ENCODE assay signal across 7 mouse cellular contexts in the genomic region with DNA sequence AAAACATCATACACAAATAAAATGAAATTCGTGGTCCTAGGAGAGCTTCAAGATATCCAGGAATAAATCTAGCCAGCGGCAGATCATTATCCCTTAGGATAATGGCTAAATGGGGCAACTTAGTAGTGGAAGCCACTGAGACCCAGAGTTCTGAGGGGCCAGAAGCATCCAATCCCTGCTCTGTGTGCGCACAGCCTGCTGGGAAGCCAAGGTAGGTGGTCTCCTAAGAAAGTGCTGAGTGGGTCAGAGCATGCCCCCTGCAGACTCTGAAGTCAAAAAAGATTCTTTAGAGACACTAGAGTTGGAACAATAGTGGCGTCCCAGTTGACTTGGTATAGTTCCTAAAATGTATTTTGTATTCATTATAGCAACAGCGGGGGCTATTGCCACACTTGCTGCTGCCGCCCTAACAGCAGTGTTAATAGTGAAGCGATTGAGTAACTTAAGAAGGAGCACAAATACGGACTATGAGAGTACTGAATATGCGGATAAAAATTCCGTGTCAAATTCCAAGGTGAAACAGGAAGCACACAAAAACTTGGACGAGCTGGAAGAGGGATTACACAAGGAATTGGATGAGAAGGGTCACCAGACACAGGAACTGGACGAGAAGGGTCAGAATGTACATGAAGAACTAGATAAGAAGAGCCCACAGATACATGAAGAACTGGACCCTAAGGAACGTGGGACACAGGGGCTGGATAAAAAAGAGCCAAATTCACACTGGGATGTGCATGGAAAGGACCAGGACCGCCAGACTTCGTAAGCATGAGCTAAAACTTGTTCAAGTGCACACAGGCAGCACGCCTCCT. TPM values are rescaled to one million over a fixed set of nuclear protein-coding genes. Genes with fewer than 3 reads are reported as not detected.
A peak's percentile ranks its signal among the peaks of the same experiment; 100 is the strongest.
DNase-seq lines count a peak whose midpoint lies in the region; ATAC-seq and TF ChIP-seq lines count a peak whose summit lies in the region.

A gene (plus strand): TSS at position 472 of the 812 bp plus-strand sequence.

- H3K79me2 ChIP-seq in C2C12 (ENCODE audit: control insufficient read depth, insufficient read depth): peaks cover 39% of the 10 kb centered on the region

- H3K4me3 ChIP-seq in C2C12 (ENCODE audit: insufficient read depth, poor library complexity, severe bottlenecking): peak within 1 kb of the TSS; percentile 84
- H3K4me3 ChIP-seq in E14TG2a.4 (replicated peaks; ENCODE audit: low read length): peak within 1 kb of the TSS; percentile 86
- peak within 1 kb of the TSS; percentile 86 for H3K4me3 ChIP-seq in heart, postnatal 0 days (ENCODE audit: low read depth, low read length)
- peak within 1 kb of the TSS; percentile 82 for H3K4me3 ChIP-seq in midbrain, embryonic 13.5 days (replicated peaks)

- no peak for ATAC-seq in heart, postnatal 0 days (ENCODE audit: insufficient read depth, low read depth)
- ATAC-seq in midbrain, embryonic 13.5 days: no peak

- peak; percentile 32 for DNase-seq in embryo, embryonic 11 days
- DNase-seq in heart, postnatal 0 days (ENCODE audit: low spot score): no peak
- no peak for DNase-seq in left cerebral cortex, postnatal 4 days
- DNase-seq in right cerebral cortex, postnatal 14 days: no peak

- H3K27ac ChIP-seq in heart, postnatal 0 days (ENCODE audit: low read depth): peak within 1 kb of the TSS; percentile 75
- H3K27ac ChIP-seq in midbrain, embryonic 13.5 days: peak within 1 kb of the TSS; percentile 93

- TF ChIP-seq CTCF in C2C12 (IDR thresholded peaks at IDR 0.05; ENCODE audit: control insufficient read depth, insufficient read depth, insufficient read length) (no peak), E14TG2a.4 (conservative IDR thresholded peaks at IDR 0.05; ENCODE audit: low read length) (no peak)
- no peak for TF ChIP-seq CTCF in heart, postnatal 0 days (IDR thresholded peaks at IDR 0.05; ENCODE audit: low read depth)

- peaks cover 7% of the 10 kb centered on the region; the same call in 1 of the 2 replicates for H3K9me3 ChIP-seq in E14TG2a.4 (ENCODE audit: low read length)
- no peaks in the 10 kb centered on the region for H3K9me3 ChIP-seq in heart, postnatal 0 days (replicated peaks; ENCODE audit: control insufficient read depth, low read length)
- H3K9me3 ChIP-seq in midbrain, embryonic 13.5 days: no peaks in the 10 kb centered on the region

- H3K4me1 ChIP-seq in E14TG2a.4 (replicated peaks; ENCODE audit: low read depth, low read length): peaks cover 17% of the 10 kb centered on the region
- peaks cover 14% of the 10 kb centered on the region for H3K4me1 ChIP-seq in heart, postnatal 0 days (ENCODE audit: control insufficient read depth, insufficient read depth)
- H3K4me1 ChIP-seq in midbrain, embryonic 13.5 days (replicated peaks): peaks cover 19% of the 10 kb centered on the region

- H3ac ChIP-seq in C2C12 (ENCODE audit: control insufficient read depth, insufficient read length, low read depth): peak within 1 kb of the TSS; percentile 93

- intact Hi-C loops in left cerebral cortex, postnatal 4 days (cut with DNase I): no loop called here

- no peak for TF ChIP-seq EP300 in heart, postnatal 0 days (IDR thresholded peaks at IDR 0.05; ENCODE audit: low read depth)

- H3K27me3 ChIP-seq in C2C12 (ENCODE audit: control insufficient read depth, insufficient read depth, insufficient read length) (no peaks in the 10 kb centered on the region), E14TG2a.4 (ENCODE audit: insufficient read depth, low read length) (peaks cover 42% of the 10 kb centered on the region)
- no peaks in the 10 kb centered on the region for H3K27me3 ChIP-seq in heart, postnatal 0 days (ENCODE audit: control insufficient read depth, insufficient read depth, low read length)
- H3K27me3 ChIP-seq in midbrain, embryonic 13.5 days: 0 out of 2 replicates have a peak, but pooled peaks cover 3% of the 10 kb centered on the region

- WGBS in heart, postnatal 0 days: 32% methylated on average over 16 of the region's 16 CpGs
- 14% methylated on average over 16 of the region's 16 CpGs for WGBS in midbrain, embryonic 13.5 days

- H3K4me2 ChIP-seq in heart, postnatal 0 days (ENCODE audit: low read depth, low read length): peak within 1 kb of the TSS; percentile 83
- peak within 1 kb of the TSS; percentile 77 for H3K4me2 ChIP-seq in midbrain, embryonic 13.5 days (replicated peaks)

- peak within 1 kb of the TSS; percentile 78 for H3K9ac ChIP-seq in heart, postnatal 0 days (replicated peaks; ENCODE audit: low read depth, low read length)
- peak within 1 kb of the TSS; percentile 87 for H3K9ac ChIP-seq in midbrain, embryonic 13.5 days (replicated peaks)

- peaks cover 22% of the 10 kb centered on the region for H3K79me3 ChIP-seq in C2C12 (ENCODE audit: low read depth)

- H3K36me3 ChIP-seq in C2C12 (ENCODE audit: control insufficient read depth, insufficient read depth): no peaks in the 10 kb centered on the region
- no peaks in the 10 kb centered on the region for H3K36me3 ChIP-seq in E14TG2a.4 (ENCODE audit: insufficient read depth, low read length)
- no peaks in the 10 kb centered on the region for H3K36me3 ChIP-seq in heart, postnatal 0 days (replicated peaks; ENCODE audit: control insufficient read depth, insufficient read depth, low read length)
- no peaks in the 10 kb centered on the region for H3K36me3 ChIP-seq in midbrain, embryonic 13.5 days

TF ChIP-seq in C2C12, 6 proteins besides CTCF, POLR2A, EP300 and RAD21:
- TF ChIP-seq CEBPB (IDR thresholded peaks at IDR 0.05; ENCODE audit: low read depth): no peak
- TF ChIP-seq MYOD1 (IDR thresholded peaks at IDR 0.05; ENCODE audit: control insufficient read depth, insufficient read length, low read depth): no peak

RNA-seq across cellular contexts. Expression of the gene that starts here (rescaled TPM):
- polyA plus RNA-seq in C2C12 (2012; fragmentation: generic; extraction: Trizol): 15.7 TPM
- total RNA-seq in heart, postnatal 0 days (2014; rRNA removed; ENCODE audit: low replicate concordance): 42.1 and 46.8 TPM in 2 replicates
- polyA plus RNA-seq in heart, postnatal 0 days (2015; fragmentation: Nextera tagmentation; extraction: Ambion mirVana): 27.0 and 27.8 TPM in 2 replicates
- 10 to 100 TPM; 55.6 to 55.8 TPM for total RNA-seq in left cerebral cortex, postnatal 4 days (2021)
- 55.6 and 60.1 TPM in 2 replicates for polyA plus RNA-seq in midbrain, embryonic 13.5 days (2015; fragmentation: Nextera tagmentation; extraction: Ambion mirVana)
